In the genomic region with DNA sequence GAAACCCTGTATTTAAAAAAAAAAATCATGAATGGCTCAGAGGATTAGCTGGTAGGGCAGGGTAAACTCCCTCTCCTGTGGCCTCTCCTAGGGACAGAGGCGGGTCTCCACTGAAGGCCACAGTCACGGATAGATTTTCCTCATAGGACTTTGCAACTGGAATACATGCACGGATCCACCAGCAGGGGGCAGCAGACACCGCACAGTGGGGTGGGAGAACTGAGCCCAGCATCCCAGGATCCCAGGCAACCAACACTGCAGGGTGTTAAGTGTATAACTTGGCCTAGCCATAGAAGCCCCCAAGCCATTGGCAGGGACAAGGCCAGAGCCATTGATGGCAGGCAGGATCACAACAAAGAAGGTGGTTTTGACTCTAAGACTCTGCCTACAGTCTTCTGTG, we compare ENCODE assay signal across 8 mouse cellular contexts. TPM values are rescaled to one million over a fixed set of nuclear protein-coding genes. Genes with fewer than 3 reads are reported as not detected.
DNase-seq lines count a peak whose midpoint lies in the region; ATAC-seq and TF ChIP-seq lines count a peak whose summit lies in the region.

No protein-coding gene starts in this region.

- TF ChIP-seq POLR2A in embryonic fibroblast, embryonic 13.5 days (IDR thresholded peaks at IDR 0.05; ENCODE audit: low read depth, low read length), result no peak

- no peaks in the 10 kb centered on the region for H3K9me3 ChIP-seq in ES-E14 (ENCODE audit: control insufficient read depth, insufficient read depth, low read depth, low read length)

- DNase-seq in ES-E14 (ENCODE audit: low read depth, low spot score), result peak; percentile 83
- peak; percentile 84 to 87 for DNase-seq in adrenal gland, postnatal 4 days (ENCODE audit: low spot score in 2 of 2)
- DNase-seq in heart, postnatal 14 days, result peak; percentile 88 to 93
- peak; percentile 78 to 83 for DNase-seq in layer of hippocampus, postnatal 14 days (ENCODE audit: low spot score in 2 of 2)
- DNase-seq in right cerebral cortex, postnatal 14 days, result peak; percentile 90
- DNase-seq in yolk sac, embryonic 10.5 days (ENCODE audit: low spot score), result peak; percentile 66

- intact Hi-C loops in heart, postnatal 14 days (cut with DNase I), result loop anchor here (1.0 to 2.0 kb wide), 3 partner anchors 127 to 217 kb away; no protein-coding TSS in a partner anchor

- peak; percentile 94 for TF ChIP-seq CTCF in embryonic fibroblast, embryonic 13.5 days (IDR thresholded peaks at IDR 0.05; ENCODE audit: borderline replicate concordance, insufficient read depth, low read length)

- H3K27ac ChIP-seq in ES-E14 (ENCODE audit: insufficient read depth, low read depth, low read length, poor library complexity, severe bottlenecking), result no peak overlapping the region
- no peak overlapping the region for H3K27ac ChIP-seq in embryonic fibroblast, embryonic 13.5 days (ENCODE audit: insufficient read depth, low read length)

- H3K36me3 ChIP-seq in ES-E14 (ENCODE audit: control insufficient read depth, insufficient read depth, low read length, poor library complexity, severe bottlenecking), result no peaks in the 10 kb centered on the region

- no peak overlapping the region for H3K4me3 ChIP-seq in ES-E14 (ENCODE audit: insufficient read depth in 1 of 2, low read depth in 1 of 2, low read length in 2 of 2, poor library complexity in 1 of 2, severe bottlenecking in 1 of 2)
- H3K4me3 ChIP-seq in embryonic fibroblast, embryonic 13.5 days (ENCODE audit: insufficient read depth, low read length), result no peak overlapping the region

- ATAC-seq in megakaryocyte-erythroid progenitor cell, adult 5-6 weeks (replicated peaks; ENCODE audit: low FRiP score, low TSS enrichment, poor library complexity, severe bottlenecking), result 0 out of 2 replicates have a peak, but pooled peaks have one; percentile 48

- in situ Hi-C loops in ES-E14 (cut with MboI; ENCODE audit: low sequenced_read_pairs in 2 of 2, unreplicated experiment in 2 of 2), result loop anchor here in 1 of 2 experiments (25.0 kb wide), 1 partner anchor 215 kb away; no protein-coding TSS in a partner anchor

- no peak overlapping the region for H3K9ac ChIP-seq in ES-E14 (ENCODE audit: insufficient read depth, low read depth, low read length, poor library complexity, severe bottlenecking)

- H3K4me1 ChIP-seq in ES-E14 (ENCODE audit: control insufficient read depth in 2 of 2, insufficient read depth in 2 of 2, low read length in 2 of 2, poor library complexity in 1 of 2), result peaks cover 0 to 15% of the 10 kb centered on the region in 2 experiments; a peak in 1 of 4 replicates
- no peaks in the 10 kb centered on the region for H3K4me1 ChIP-seq in embryonic fibroblast, embryonic 13.5 days (ENCODE audit: control insufficient read depth, insufficient read depth, low read length)

TF ChIP-seq in ES-E14, 5 proteins besides CTCF, POLR2A, EP300 and RAD21:
- TF ChIP-seq ZC3H11A (IDR thresholded peaks at IDR 0.05; ENCODE audit: borderline replicate concordance, low read depth, low read length), result peak; percentile 65; the same call in 1 of the 2 replicates
- TF ChIP-seq MAFK (IDR thresholded peaks at IDR 0.05; ENCODE audit: insufficient read depth, low read depth, low read length), result no peak

RNA-seq across cellular contexts. Expression of gene Pheta1, which starts 23.4 kb away (rescaled TPM):
- total RNA-seq in ES-E14 (2012; rRNA removed), result 13.4 and 13.6 TPM in 2 replicates
- total RNA-seq in adrenal gland, postnatal 4 days (2021), result 10 to 100 TPM; 12.8 to 13.6 TPM
- polyA plus RNA-seq in embryonic fibroblast, embryonic 13.5 days (2011; ENCODE audit: insufficient read length, low read depth, missing spikeins), result 4.8 and 6.4 TPM in 2 replicates
- 10 to 100 TPM; 13.2 to 13.6 TPM for total RNA-seq in heart, postnatal 14 days (2021)
- 10 to 100 TPM; 10.3 to 12.4 TPM for total RNA-seq in layer of hippocampus, postnatal 14 days (2021)
- 2.9 and 4.2 TPM in 2 replicates for total RNA-seq in megakaryocyte-erythroid progenitor cell, adult 5-6 weeks (2014; fragmentation: Nextera tagmentation)
- total RNA-seq in megakaryocyte-erythroid progenitor cell, adult 5-6 weeks (2017), result 0.42 and 2.6 TPM in 2 replicates

RNA-seq across cellular contexts. Expression of gene Sh2b3, which starts 34.7 kb away (rescaled TPM):
- total RNA-seq in ES-E14 (2012; rRNA removed), result 9.1 and 10.5 TPM in 2 replicates
- total RNA-seq in adrenal gland, postnatal 4 days (2021), result 10 to 100 TPM; 49.7 to 54.1 TPM
- 21.1 and 23.6 TPM in 2 replicates for polyA plus RNA-seq in embryonic fibroblast, embryonic 13.5 days (2011; ENCODE audit: insufficient read length, low read depth, missing spikeins)
- total RNA-seq in heart, postnatal 14 days (2021), result 10 to 100 TPM; 31.8 to 33.6 TPM
- total RNA-seq in layer of hippocampus, postnatal 14 days (2021), result 10 to 100 TPM; 18.5 to 18.7 TPM
- total RNA-seq in megakaryocyte-erythroid progenitor cell, adult 5-6 weeks (2014; fragmentation: Nextera tagmentation), result 11.2 and 13.3 TPM in 2 replicates
- total RNA-seq in megakaryocyte-erythroid progenitor cell, adult 5-6 weeks (2017), result 5.1 and 5.3 TPM in 2 replicates
